Comparison of ENCODE assay signal across 15 mouse cellular contexts in genomic region chr13:48161339-48161738, GRCm38 (mm10).
A peak's percentile ranks its signal among the peaks of the same experiment; 100 is the strongest.
DNase-seq lines count a peak whose midpoint lies in the region; ATAC-seq and TF ChIP-seq lines count a peak whose summit lies in the region.
"Had no signal": no experiment of that assay in that cellular context is flagged by ENCODE, and none has a peak within 500 bp of the region (broad histone marks: within the 10 kb centered on the region; RNA-seq: fewer than 3 reads in every experiment).

No protein-coding gene starts in this region.

- peaks cover 43% of the 10 kb centered on the region for H3K4me1 ChIP-seq in forebrain, embryonic 12.5 days
- H3K4me1 ChIP-seq in hindbrain, embryonic 14.5 days (replicated peaks; ENCODE audit: control insufficient read depth, insufficient read depth, low read length) = peaks cover 19% of the 10 kb centered on the region
- H3K4me1 ChIP-seq in midbrain, embryonic 15.5 days = peaks cover 26% of the 10 kb centered on the region

- peak overlapping the region; percentile 83 for H3K27ac ChIP-seq in forebrain, embryonic 12.5 days
- peak overlapping the region; percentile 66; the same call in 1 of the 2 replicates for H3K27ac ChIP-seq in hindbrain, embryonic 14.5 days
- peak overlapping the region; percentile 40; the same call in 1 of the 2 replicates for H3K27ac ChIP-seq in midbrain, embryonic 15.5 days
- H3K27ac ChIP-seq: limb, embryonic 10.5 days; liver, embryonic 14.5 days; stomach, postnatal 0 days had no signal

- no peak overlapping the region for H3K4me3 ChIP-seq in forebrain, embryonic 12.5 days (replicated peaks)
- 0 out of 2 replicates have a peak overlapping the region, but pooled peaks have one; percentile 7 for H3K4me3 ChIP-seq in hindbrain, embryonic 14.5 days (replicated peaks; ENCODE audit: low read length)
- H3K4me3 ChIP-seq in midbrain, embryonic 15.5 days = 0 out of 2 replicates have a peak overlapping the region, but pooled peaks have one; percentile 5
- H3K4me3 ChIP-seq: limb, embryonic 10.5 days had no signal

- ATAC-seq in forebrain, embryonic 12.5 days (ENCODE audit: low FRiP score) = peak; percentile 74; the same call in 1 of the 2 replicates
- peak; percentile 75; the same call in 1 of the 2 replicates for ATAC-seq in hindbrain, embryonic 14.5 days (ENCODE audit: low FRiP score)
- ATAC-seq in midbrain, embryonic 15.5 days (replicated peaks) = peak; percentile 53; the same call in 1 of the 2 replicates

- peak; percentile 92 for DNase-seq in brain, embryonic 14.5 days (ENCODE audit: low read depth)
- peak; percentile 40 for DNase-seq in hindbrain, embryonic 14.5 days (ENCODE audit: low spot score)
- no peak for DNase-seq in gastrocnemius, postnatal 14 days
- no peak for DNase-seq in cerebellum, adult 18-20 months
- DNase-seq in urinary bladder, postnatal 10 days (ENCODE audit: low spot score) = no peak
- DNase-seq in thymus, postnatal 25 days = no peak
- DNase-seq: adrenal gland, postnatal 14 days; kidney, adult 18-20 months; kidney, postnatal 4 days; lung, postnatal 10 days had no signal

- H3K36me3 ChIP-seq in forebrain, embryonic 12.5 days (replicated peaks) = no peaks in the 10 kb centered on the region
- H3K36me3 ChIP-seq in hindbrain, embryonic 14.5 days (replicated peaks; ENCODE audit: control insufficient read depth, insufficient read depth) = no peaks in the 10 kb centered on the region
- no peaks in the 10 kb centered on the region for H3K36me3 ChIP-seq in midbrain, embryonic 15.5 days (replicated peaks)
- H3K36me3 ChIP-seq: limb, embryonic 10.5 days had no signal

- H3K9ac ChIP-seq in forebrain, embryonic 12.5 days = no peak overlapping the region
- no peak overlapping the region; the same call in 1 of the 2 replicates for H3K9ac ChIP-seq in hindbrain, embryonic 14.5 days
- H3K9ac ChIP-seq in midbrain, embryonic 15.5 days = no peak overlapping the region
- H3K9ac ChIP-seq: liver, embryonic 14.5 days had no signal

- TF ChIP-seq CTCF in brain, embryonic 14.5 days (IDR thresholded peaks at IDR 0.05; ENCODE audit: borderline replicate concordance, extremely low read depth, insufficient read depth, insufficient read length) = no peak

- intact Hi-C loops in gastrocnemius, postnatal 14 days (cut with DNase I; ENCODE audit: low total_unique reads) = no loop called here

- H3K27me3 ChIP-seq in forebrain, embryonic 12.5 days = no peaks in the 10 kb centered on the region
- no peaks in the 10 kb centered on the region for H3K27me3 ChIP-seq in hindbrain, embryonic 14.5 days (ENCODE audit: control insufficient read depth, insufficient read depth, low read length)
- no peaks in the 10 kb centered on the region for H3K27me3 ChIP-seq in midbrain, embryonic 15.5 days (replicated peaks)

- no peak for TF ChIP-seq POLR2A in brain, embryonic 14.5 days (IDR thresholded peaks at IDR 0.05; ENCODE audit: borderline replicate concordance, extremely low read depth, insufficient read depth, insufficient read length, poor library complexity, severe bottlenecking)

- H3K9me3 ChIP-seq in forebrain, embryonic 12.5 days = no peaks in the 10 kb centered on the region
- no peaks in the 10 kb centered on the region for H3K9me3 ChIP-seq in hindbrain, embryonic 14.5 days (ENCODE audit: control insufficient read depth, low read length)
- H3K9me3 ChIP-seq in midbrain, embryonic 15.5 days = no peaks in the 10 kb centered on the region
- H3K9me3 ChIP-seq: limb, embryonic 10.5 days had no signal

- H3K4me2 ChIP-seq in forebrain, embryonic 12.5 days = peak overlapping the region; percentile 35
- H3K4me2 ChIP-seq in hindbrain, embryonic 14.5 days (replicated peaks) = peak overlapping the region; percentile 45
- peak overlapping the region; percentile 38 for H3K4me2 ChIP-seq in midbrain, embryonic 15.5 days

- WGBS in forebrain, embryonic 12.5 days = 5% methylated on average over 9 of the region's 9 CpGs
- 17% methylated on average over 9 of the region's 9 CpGs for WGBS in hindbrain, embryonic 14.5 days
- 24% methylated on average over 9 of the region's 9 CpGs for WGBS in midbrain, embryonic 15.5 days

Comparison
In these comparisons a context has a peak if more than half of its experiments do, and no peak if none do; other contexts are left out.
1. DNase-seq: peak in brain, embryonic 14.5 days (single experiment) and hindbrain, embryonic 14.5 days (single experiment); none in gastrocnemius, postnatal 14 days (single experiment), cerebellum, adult 18-20 months (0 of 2), urinary bladder, postnatal 10 days (single experiment) and thymus, postnatal 25 days (single experiment).
2. Peak in every context shown above with its lines, with median percentiles within 50 percentile points of each other: ATAC-seq, H3K27ac ChIP-seq and H3K4me2 ChIP-seq.